ENCODE assay signal across 12 mouse cellular contexts in the genomic region with DNA sequence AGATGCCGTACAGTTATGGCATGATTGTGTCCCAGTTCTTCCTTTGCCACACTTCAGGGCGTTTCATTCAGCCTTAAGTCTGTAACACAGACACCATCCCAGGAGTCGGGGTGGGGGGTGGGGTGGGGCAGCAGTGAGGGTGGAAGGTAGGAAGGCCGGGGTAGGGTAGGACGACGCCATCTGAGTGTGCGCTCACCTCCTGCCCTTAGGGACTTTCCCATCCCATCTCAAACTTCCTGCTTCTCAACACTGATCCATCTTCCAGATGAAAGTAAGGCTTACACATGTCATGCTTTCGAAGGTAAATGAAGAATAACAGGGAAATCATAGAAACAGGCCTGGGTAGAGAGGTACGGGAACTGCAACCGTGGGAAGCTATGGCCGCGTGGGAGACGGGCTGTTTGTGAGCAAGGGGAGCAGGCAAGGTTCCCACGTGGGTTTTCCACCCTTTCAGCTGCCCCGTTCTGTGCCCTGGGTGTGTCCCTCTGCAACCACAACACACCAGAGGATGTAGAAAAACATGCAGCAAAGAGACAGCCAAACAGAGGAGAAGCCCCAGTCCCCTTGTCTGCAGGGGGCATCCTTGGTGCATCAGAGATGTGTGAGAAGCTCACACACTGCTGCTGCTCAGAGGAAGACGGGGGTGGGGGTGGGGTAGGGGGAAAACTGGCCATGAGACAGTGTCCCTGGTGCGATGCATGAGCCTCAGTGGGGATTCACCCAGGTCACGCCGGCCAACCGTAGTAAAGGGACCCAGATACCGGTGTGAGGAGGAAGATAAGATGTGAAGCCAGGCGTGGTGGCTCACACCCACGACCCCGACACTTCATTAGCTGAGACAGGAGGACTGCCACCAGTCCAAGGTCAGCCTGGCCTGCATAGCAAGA. TPM values are rescaled to one million over a fixed set of nuclear protein-coding genes. Genes with fewer than 3 reads are reported as not detected.
DNase-seq lines count a peak whose midpoint lies in the region; ATAC-seq and TF ChIP-seq lines count a peak whose summit lies in the region.
"Had no signal": no experiment of that assay in that cellular context is flagged by ENCODE, and none has a peak within 500 bp of the region (broad histone marks: within the 10 kb centered on the region; RNA-seq: fewer than 3 reads in every experiment).

No protein-coding gene starts in this region.

- ATAC-seq in stomach, postnatal 0 days (ENCODE audit: low FRiP score, low TSS enrichment): no peak

- no peak overlapping the region for H3K9ac ChIP-seq in stomach, postnatal 0 days (ENCODE audit: low read length)

- peak overlapping the region; percentile 98 for H3K27ac ChIP-seq in cerebellum, adult 2 months (ENCODE audit: insufficient read depth, low read length)
- peak overlapping the region; percentile 42; the same call in 1 of the 2 replicates for H3K27ac ChIP-seq in limb, embryonic 10.5 days
- H3K27ac ChIP-seq in stomach, postnatal 0 days (replicated peaks): no peak overlapping the region
- H3K27ac ChIP-seq: macrophage; neural tube, embryonic 12.5 days had no signal

- H3K4me2 ChIP-seq in stomach, postnatal 0 days (replicated peaks; ENCODE audit: low read depth): no peak overlapping the region

- no peak for TF ChIP-seq POLR2A in cerebellum, adult 2 months (IDR thresholded peaks at IDR 0.05; ENCODE audit: borderline replicate concordance, insufficient read depth, low read length)

- WGBS in cerebellum, adult 2 months: 39% methylated on average over 24 of the region's 24 CpGs
- 62% methylated on average over 24 of the region's 24 CpGs for WGBS in limb, embryonic 10.5 days
- 56% methylated on average over 24 of the region's 24 CpGs for WGBS in stomach, postnatal 0 days

- no peaks in the 10 kb centered on the region for H3K9me3 ChIP-seq in limb, embryonic 10.5 days (replicated peaks)
- H3K9me3 ChIP-seq in stomach, postnatal 0 days (ENCODE audit: control insufficient read depth, low read length): no peaks in the 10 kb centered on the region
- H3K9me3 ChIP-seq: neural tube, embryonic 12.5 days had no signal

- TF ChIP-seq EP300 in stomach, postnatal 0 days (optimal IDR thresholded peaks at IDR 0.05): no peak

- peak in 1 of 2 experiments; percentile 51 for DNase-seq in cerebellum, adult 2 months
- no peak for DNase-seq in cerebellum, postnatal 4 days (ENCODE audit: low spot score in 2 of 2)
- DNase-seq in thymus, postnatal 4 days: peak; percentile 15
- DNase-seq in thymus, postnatal 25 days: no peak
- DNase-seq in limb, embryonic 10.5 days (ENCODE audit: low spot score): no peak
- no peak for DNase-seq in heart, adult 11 months
- no peak for DNase-seq in stomach, postnatal 0 days (ENCODE audit: low spot score)
- DNase-seq in frontal cortex, postnatal 14 days (ENCODE audit: low spot score in 2 of 2): no peak
- DNase-seq: adrenal gland, postnatal 36 days had no signal

- no peaks in the 10 kb centered on the region for H3K27me3 ChIP-seq in cerebellum, adult 2 months (ENCODE audit: control insufficient read depth, insufficient read depth, low read length)
- no peaks in the 10 kb centered on the region; the same call in none of the 2 replicates for H3K27me3 ChIP-seq in limb, embryonic 10.5 days (ENCODE audit: low read depth, poor library complexity, severe bottlenecking)
- no peaks in the 10 kb centered on the region for H3K27me3 ChIP-seq in stomach, postnatal 0 days (ENCODE audit: control insufficient read depth, insufficient read depth, low read length)
- H3K27me3 ChIP-seq: neural tube, embryonic 12.5 days had no signal

- H3K4me3 ChIP-seq in cerebellum, adult 2 months (replicated peaks; ENCODE audit: insufficient read depth, low read depth, low read length): no peak overlapping the region
- H3K4me3 ChIP-seq in limb, embryonic 10.5 days: no peak overlapping the region
- no peak overlapping the region for H3K4me3 ChIP-seq in stomach, postnatal 0 days (ENCODE audit: low read depth, low read length)
- H3K4me3 ChIP-seq: erythroblast, embryonic 14.5 days; neural tube, embryonic 12.5 days had no signal

- H3K4me1 ChIP-seq in cerebellum, adult 2 months (ENCODE audit: control insufficient read depth, insufficient read depth, low read length): peaks cover 64% of the 10 kb centered on the region
- peaks cover 42% of the 10 kb centered on the region for H3K4me1 ChIP-seq in limb, embryonic 10.5 days
- no peaks in the 10 kb centered on the region for H3K4me1 ChIP-seq in stomach, postnatal 0 days (replicated peaks; ENCODE audit: control insufficient read depth, insufficient read depth)

- no peaks in the 10 kb centered on the region for H3K36me3 ChIP-seq in limb, embryonic 10.5 days
- H3K36me3 ChIP-seq in stomach, postnatal 0 days (ENCODE audit: control insufficient read depth, insufficient read depth, low read length): no peaks in the 10 kb centered on the region
- H3K36me3 ChIP-seq: neural tube, embryonic 12.5 days had no signal

- TF ChIP-seq CTCF in cerebellum, adult 2 months (IDR thresholded peaks at IDR 0.05; ENCODE audit: borderline replicate concordance, insufficient read depth, low read depth, low read length): no peak
- no peak for TF ChIP-seq CTCF in stomach, postnatal 0 days (IDR thresholded peaks at IDR 0.05; ENCODE audit: low read depth)

RNA-seq across cellular contexts. Expression of gene Prkcz, which starts 54.6 kb away (rescaled TPM):
- polyA plus RNA-seq in cerebellum, adult 2 months (2012; rRNA removed): 245 and 253 TPM in 2 replicates
- polyA plus RNA-seq in limb, embryonic 10.5 days (2016; fragmentation: Nextera tagmentation; extraction: Ambion mirVana): 8.4 and 9.3 TPM in 2 replicates
- 11.3 and 13.3 TPM in 2 replicates for polyA plus RNA-seq in stomach, postnatal 0 days (2015; fragmentation: Nextera tagmentation; extraction: Ambion mirVana)
- polyA plus RNA-seq: macrophage had no signal

RNA-seq across cellular contexts. Expression of gene Faap20, which starts 57.0 kb away (rescaled TPM):
- 94.5 and 109 TPM in 2 replicates for polyA plus RNA-seq in cerebellum, adult 2 months (2012; rRNA removed)
- 104 and 107 TPM in 2 replicates for polyA plus RNA-seq in limb, embryonic 10.5 days (2016; fragmentation: Nextera tagmentation; extraction: Ambion mirVana)
- polyA plus RNA-seq in stomach, postnatal 0 days (2015; fragmentation: Nextera tagmentation; extraction: Ambion mirVana): 43.5 and 46.3 TPM in 2 replicates

Comparison
In these comparisons a context has a peak if more than half of its experiments do, and no peak if none do; other contexts are left out.
1. RNA of gene Prkcz, which starts 54.6 kb away (polyA plus RNA-seq): 245 to 253 TPM in cerebellum, adult 2 months; 11.3 to 13.3 TPM in stomach, postnatal 0 days and 8.4 to 9.3 TPM in limb, embryonic 10.5 days; every median in the first group is over 10 times any median in the second.